Mouse (Mus musculus) mouse embryonic stem cell (cell line): ENCODE data around the gene Tap2.

ENCODE experiments used
- in situ Hi-C, 2 experiments: fragments of 300-500 bp; cut with MboI; formaldehyde crosslinking; loops; 1 replicate in 1 of 2; 3 replicates in 1 of 2; pipeline ENCODE4 v1.14.3; 2019 to 2020; ENCODE audit warnings: low sequenced_read_pairs in 2 of 2, low pct_unique_long_range_greater_than_20kb in 1 of 2, mixed read lengths in 1 of 2; ENCODE audit not compliant: unreplicated experiment in 1 of 2

Tap2 gene

DNA sequence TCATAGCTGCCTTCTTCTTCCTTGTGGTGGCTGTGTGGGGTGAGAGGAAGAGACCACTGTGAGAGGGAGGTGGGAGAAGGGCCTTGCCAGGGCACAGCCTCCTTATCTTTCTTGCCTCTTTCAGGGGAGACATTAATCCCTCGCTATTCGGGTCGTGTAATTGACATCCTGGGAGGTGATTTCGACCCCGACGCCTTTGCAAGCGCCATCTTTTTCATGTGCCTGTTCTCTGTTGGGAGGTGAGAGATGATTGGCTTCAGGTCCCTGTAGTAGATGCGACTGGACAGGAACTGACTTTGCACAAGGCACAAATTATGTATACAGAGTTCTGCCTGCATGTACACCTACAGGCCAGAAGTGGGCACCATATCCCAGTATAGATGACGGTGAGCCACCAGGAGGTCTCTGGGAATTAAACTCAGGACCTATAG lies 2.4 kb downstream of the Tap2 start:
- in situ Hi-C loops = loop anchor here in 1 of 2 experiments (25.0 kb wide), 1 partner anchor 582 kb away; no protein-coding TSS in a partner anchor

DNA sequence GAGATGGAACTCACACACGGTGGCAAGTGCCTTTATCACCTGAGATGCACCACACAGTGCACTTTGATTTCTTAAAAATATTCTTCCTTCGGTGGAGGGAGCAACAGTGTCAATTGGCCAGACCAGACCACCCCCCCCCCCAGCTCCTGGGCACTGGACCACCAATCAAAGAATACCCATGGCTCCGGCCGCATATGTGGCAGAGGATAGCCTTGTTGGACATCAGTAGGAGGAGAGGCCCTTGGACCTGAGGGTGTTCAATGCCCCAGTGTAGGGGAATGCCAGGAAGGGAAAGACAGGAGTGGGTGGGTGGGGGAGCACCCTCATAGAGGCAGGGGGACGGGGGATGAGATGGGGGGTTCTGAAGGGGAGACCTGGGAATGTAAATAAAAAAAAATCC lies 3.4 kb downstream of the Tap2 start:
- in situ Hi-C loops = loop anchor here in 1 of 2 experiments (25.0 kb wide), 1 partner anchor 581 kb away; no protein-coding TSS in a partner anchor

DNA sequence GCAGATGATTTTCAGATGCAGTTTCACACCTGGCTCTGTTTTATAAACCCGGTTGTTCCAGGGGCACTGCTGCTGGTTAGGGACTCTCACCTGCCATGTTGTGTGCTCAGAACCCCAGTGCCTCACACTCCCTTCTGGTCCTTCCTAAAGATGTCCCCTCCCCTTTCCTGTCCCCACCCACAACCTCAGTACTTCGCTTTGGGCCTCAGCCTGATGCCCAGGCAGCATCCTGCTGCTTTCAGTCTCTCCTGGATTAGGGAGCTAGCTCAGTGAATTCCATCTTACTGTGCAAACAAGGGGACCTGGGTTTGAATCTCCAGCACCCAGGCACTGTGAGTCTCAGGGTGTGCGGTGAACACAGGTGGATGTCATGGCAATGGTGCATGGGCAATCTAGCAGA lies 4.1 kb downstream of the Tap2 start:
- in situ Hi-C loops = loop anchor here in 1 of 2 experiments (25.0 kb wide), 1 partner anchor 580 kb away; no protein-coding TSS in a partner anchor

- in situ Hi-C loops = loop anchor here in 1 of 2 experiments (25.0 kb wide), 1 partner anchor 579 kb away; no protein-coding TSS in a partner anchor
Observed at GRCm38 (mm10) chr17:34207866-34208265, 4.5 kb downstream of the Tap2 start.

DNA sequence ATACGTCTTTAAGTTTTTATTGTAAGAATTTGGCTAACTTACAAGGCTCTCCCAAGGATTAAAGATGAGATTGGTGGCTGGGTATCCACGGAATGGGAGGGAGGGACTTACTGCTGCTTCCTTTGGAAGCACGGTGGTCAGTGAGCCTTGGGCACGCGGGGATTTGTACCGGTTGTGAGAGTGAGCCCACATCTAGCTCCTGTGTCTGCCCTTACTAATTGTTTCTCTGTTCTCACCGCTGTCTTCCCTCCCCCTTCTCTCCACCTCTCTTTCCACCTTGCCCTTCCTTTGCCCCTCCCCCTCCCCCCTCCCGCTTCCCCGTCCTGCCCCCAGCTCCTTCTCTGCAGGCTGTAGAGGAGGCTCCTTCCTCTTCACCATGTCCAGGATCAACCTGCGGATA lies 5.1 kb downstream of the Tap2 start:
- in situ Hi-C loops = loop anchor here in 1 of 2 experiments (25.0 kb wide), 1 partner anchor 579 kb away; no protein-coding TSS in a partner anchor

- in situ Hi-C loops = loop anchor here in 1 of 2 experiments (5.0 to 25.0 kb wide), 2 partner anchors 38 to 578 kb away; no protein-coding TSS in a partner anchor
Observed at GRCm38 (mm10) chr17:34209680-34210079, 6.4 kb downstream of the Tap2 start.

DNA sequence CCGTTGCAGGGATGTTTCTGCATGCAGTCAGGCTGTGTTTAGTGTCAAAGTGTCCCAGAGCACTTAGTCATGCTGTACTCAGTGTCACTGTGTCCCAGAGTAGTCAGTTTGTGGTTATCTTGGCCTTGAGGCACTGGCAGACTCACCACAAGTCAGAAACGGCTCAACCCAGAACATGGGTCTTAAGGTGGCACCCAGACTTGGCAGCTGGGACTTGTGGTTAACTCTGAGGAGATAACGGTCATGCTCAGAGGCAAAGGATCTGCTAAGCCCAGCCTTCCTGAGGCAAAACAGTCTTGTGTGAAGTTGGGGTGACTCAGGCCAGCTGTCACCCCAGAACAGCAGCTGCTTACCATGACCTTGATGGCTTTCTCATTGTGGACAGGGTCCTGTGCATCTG lies 7.3 kb downstream of the Tap2 start:
- in situ Hi-C loops = loop anchor here in 1 of 2 experiments (5.0 to 25.0 kb wide), 2 partner anchors 37 to 577 kb away; no protein-coding TSS in a partner anchor

DNA sequence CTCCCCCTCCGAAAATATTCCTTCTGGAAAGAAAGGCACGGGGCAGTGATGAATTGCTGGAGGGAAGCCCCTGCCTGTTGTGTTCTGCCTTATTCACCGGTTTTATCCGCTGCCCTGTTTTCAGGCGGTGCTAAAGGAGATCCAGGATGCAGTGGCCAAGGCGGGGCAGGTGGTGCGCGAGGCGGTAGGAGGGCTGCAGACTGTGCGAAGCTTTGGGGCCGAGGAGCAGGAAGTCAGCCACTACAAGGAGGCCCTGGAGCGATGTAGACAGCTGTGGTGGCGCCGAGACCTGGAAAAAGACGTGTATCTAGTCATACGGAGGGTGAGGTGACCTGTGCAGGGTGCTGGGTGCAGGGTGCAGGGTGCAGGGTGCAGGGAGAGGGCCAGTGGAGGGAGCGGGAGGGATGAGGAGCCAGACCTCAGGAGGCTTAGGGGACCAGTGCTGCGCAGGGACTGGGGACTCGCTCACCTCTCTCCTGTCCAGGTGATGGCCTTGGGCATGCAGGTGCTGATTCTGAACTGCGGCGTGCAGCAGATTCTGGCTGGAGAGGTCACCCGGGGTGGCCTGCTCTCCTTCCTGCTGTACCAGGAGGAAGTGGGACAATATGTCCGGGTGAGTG lies 8.5 kb downstream of the Tap2 start:
- in situ Hi-C loops = loop anchor here in 1 of 2 experiments (5.0 to 25.0 kb wide), 2 partner anchors 35 to 575 kb away; no protein-coding TSS in a partner anchor

- in situ Hi-C loops = loop anchor here in 1 of 2 experiments (5.0 to 25.0 kb wide), 2 partner anchors 33 to 573 kb away; no protein-coding TSS in a partner anchor
Observed at GRCm38 (mm10) chr17:34213936-34214335, 10.6 kb downstream of the Tap2 start.

- in situ Hi-C loops = loop anchor here in 1 of 2 experiments (25.0 kb wide), 1 partner anchor 572 kb away; no protein-coding TSS in a partner anchor
Observed at GRCm38 (mm10) chr17:34215176-34215575, 11.8 kb downstream of the Tap2 start.

DNA sequence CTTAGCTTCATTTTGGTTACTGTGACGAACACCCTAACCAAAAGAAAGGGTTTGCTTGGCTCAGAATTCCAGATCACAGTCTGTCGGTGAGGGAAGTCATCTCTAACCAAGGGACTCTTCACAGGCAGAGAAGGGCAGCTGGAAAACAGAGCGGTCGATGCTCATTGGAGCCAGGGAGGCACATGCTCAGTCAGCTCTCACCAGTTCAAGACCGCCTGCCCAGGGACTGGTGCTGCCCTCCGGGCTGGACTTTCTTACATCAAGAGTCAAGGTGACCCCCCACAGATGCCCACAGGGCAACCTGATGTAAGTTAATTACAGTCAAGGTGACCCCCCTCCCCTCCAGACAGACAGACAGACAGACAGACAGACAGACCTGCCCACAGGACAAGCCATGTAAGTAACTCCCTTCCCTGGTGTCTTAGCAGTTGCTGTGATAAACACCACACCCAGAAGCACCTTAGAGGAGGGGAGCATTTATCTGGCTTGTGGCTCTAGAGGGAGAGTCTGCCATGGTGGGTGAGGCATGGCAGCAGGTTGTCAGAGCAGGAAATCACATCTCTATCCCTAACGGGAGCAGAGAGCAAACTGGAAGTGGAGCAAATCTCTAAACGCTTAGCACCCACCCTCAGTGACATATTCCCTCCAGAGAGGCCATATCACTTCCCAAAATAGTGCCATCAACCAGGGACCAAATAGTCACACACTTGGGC lies 14.0 kb downstream of the Tap2 start:
- in situ Hi-C loops = loop anchor here in 1 of 2 experiments (25.0 kb wide), 1 partner anchor 570 kb away; no protein-coding TSS in a partner anchor

- in situ Hi-C loops = loop anchor here in 1 of 2 experiments (25.0 kb wide), 1 partner anchor 569 kb away; no protein-coding TSS in a partner anchor
Observed at GRCm38 (mm10) chr17:34217986-34218385, 14.7 kb downstream of the Tap2 start.

DNA sequence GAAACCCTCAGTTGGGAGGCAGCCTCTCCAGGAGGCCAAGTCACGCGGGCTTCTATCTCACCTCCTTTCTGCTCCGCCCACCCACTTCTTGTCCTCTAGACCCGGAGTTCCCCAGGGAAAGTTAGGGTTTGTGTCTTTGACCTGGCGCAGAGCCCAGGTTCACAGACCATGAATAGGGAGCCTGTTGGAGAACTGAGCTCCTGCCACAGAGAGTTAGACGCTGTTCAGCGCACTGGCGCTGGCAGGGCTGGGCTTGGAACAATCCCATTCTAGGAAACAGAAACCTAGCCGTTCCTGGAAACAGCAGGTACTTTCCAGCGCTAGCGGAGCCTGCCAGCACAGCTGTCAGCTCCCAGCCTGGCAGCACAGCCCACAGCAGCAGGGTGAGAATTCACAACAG lies 15.3 kb downstream of the Tap2 start:
- in situ Hi-C loops = loop anchor here in 1 of 2 experiments (25.0 kb wide), 1 partner anchor 569 kb away; no protein-coding TSS in a partner anchor

DNA sequence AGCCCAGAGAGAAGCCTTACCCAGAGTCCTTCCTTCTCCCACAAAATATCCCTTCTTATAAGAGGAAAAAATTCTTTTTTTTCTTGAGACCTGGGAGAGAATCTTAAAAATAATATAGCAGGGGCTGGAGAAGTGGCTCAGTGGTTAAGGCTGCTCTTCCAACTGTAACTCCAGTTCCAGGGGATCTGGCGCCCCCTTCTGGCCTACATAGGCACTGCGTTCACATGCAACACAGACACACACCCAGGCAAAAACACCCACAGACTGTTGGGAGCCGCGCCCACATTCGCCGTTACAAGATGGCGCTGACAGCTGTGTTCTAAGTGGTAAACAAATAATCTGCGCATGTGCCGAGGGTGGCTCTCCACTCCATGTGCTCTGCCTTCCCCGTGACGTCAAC lies 15.8 kb downstream of the Tap2 start:
- in situ Hi-C loops = loop anchor here in 1 of 2 experiments (25.0 kb wide), 1 partner anchor 568 kb away; no protein-coding TSS in a partner anchor

GRCm38 (mm10) chr17:34219801-34220200 lies 16.5 kb downstream of the Tap2 start:
- in situ Hi-C loops = loop anchor here in 1 of 2 experiments (25.0 kb wide), 1 partner anchor 568 kb away; no protein-coding TSS in a partner anchor

- in situ Hi-C loops = loop anchor here in 1 of 2 experiments (25.0 kb wide), 1 partner anchor 567 kb away; no protein-coding TSS in a partner anchor
Observed at GRCm38 (mm10) chr17:34220401-34220800, 17.1 kb downstream of the Tap2 start.

DNA sequence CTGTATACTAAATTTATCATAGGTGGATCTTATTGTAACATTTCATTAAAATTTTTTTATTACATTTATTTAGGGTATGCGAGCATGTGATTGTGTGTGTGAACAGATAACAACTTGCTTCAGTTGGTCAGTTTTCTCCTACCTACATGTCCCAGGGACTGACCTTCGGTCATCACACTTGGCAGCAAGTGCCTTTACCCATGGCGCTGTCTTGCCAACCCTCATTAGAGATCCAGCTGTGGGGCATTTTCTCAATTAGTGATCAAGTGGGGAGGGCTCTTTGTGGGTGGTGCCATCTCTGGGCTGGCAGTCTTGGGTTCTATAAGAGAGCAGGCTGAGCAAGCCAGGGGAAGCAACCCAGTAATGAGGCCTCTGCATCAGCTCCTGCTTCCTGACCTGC lies 21.5 kb downstream of the Tap2 start:
- in situ Hi-C loops = loop anchor here (25.0 kb wide), 1 partner anchor 562 kb away; no protein-coding TSS in a partner anchor

GRCm38 (mm10) chr17:34225426-34225825 lies 22.1 kb downstream of the Tap2 start:
- in situ Hi-C loops = loop anchor here in 1 of 2 experiments (25.0 kb wide), 1 partner anchor 562 kb away; no protein-coding TSS in a partner anchor
